Mouse (Mus musculus): ENCODE results near the gene Trdn. TPM values are rescaled to one million over a fixed set of nuclear protein-coding genes. Genes with fewer than 3 reads are reported as not detected.

Gene Trdn
- total and polyA plus RNA-seq, 3 experiments, result 0.27 TPM; not detected in 2

DNA sequence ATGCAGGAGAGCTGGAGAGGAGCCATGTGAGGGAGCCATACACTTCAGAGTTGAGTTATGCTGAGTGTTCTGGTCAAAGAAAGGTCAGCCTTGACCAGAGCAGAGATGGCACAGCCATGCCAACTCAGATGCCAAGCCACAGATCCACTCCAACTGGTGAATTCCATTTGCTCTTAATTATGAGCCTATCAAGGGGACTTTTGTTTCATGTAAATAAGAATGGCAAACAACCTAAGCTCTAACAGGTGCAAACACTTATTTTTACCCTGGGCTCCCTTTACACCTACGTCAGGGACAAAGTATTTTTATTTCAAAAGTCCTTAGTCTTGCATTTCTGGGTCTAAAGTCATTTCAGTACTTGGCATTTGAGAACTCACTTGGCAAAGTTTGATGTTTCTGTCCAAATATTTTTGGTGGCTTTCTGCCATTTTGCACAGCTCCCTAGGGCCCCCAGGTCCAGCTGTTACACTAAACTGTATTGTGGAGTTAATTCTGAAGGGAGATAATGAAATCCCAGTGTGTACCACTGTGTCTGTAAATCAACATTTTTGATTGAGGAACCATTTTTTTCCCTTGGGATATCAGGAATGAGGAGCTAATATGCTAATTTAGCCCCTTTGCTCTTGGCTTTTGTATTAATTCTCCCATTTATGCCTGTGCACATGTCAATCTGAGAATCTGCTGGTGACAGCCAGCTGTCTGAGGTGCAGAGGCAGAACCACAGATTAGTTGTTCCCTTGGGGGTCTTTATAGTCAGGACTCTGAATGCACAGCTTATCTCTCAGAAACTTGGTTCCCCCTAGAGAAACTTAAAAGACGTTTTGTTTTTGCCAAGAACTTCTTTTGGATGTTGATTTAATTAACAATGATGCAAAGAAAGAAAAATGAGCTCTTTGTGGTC, 99.6 kb downstream of the Trdn start:
- Histone ChIP-seq H3K9me3 (replicated peaks) (no peaks in the 10 kb centered on the region), H3K4me1 (ENCODE audit: insufficient read depth, low read depth, low read length) (no peaks in the 10 kb centered on the region), H3K27me3 (ENCODE audit: insufficient read depth, low read length) (no peaks in the 10 kb centered on the region), H3K4me3 (ENCODE audit: low read depth, low read length) (no peak overlapping the region), H3K36me3 (replicated peaks) (no peaks in the 10 kb centered on the region)
- no peak for ATAC-seq (ENCODE audit: extremely low read depth, insufficient number of reproducible peaks, low FRiP score, poor library complexity, severe bottlenecking)
- TF ChIP-seq GATA2 (IDR thresholded peaks at IDR 0.05; ENCODE audit: borderline replicate concordance, low read depth, low read length) (no peak), GATA1 (IDR thresholded peaks at IDR 0.05; ENCODE audit: borderline replicate concordance, low read length) (no peak), CTCF (IDR thresholded peaks at IDR 0.05; ENCODE audit: low read depth, low read length) (no peak), POLR2AphosphoS5 (IDR thresholded peaks at IDR 0.05; ENCODE audit: insufficient replicate concordance, low read depth, low read length) (no peak), TAL1 (conservative IDR thresholded peaks at IDR 0.05; ENCODE audit: low read depth, low read length) (no peak)
- no peak for DNase-seq (ENCODE audit: low spot score)

DNA sequence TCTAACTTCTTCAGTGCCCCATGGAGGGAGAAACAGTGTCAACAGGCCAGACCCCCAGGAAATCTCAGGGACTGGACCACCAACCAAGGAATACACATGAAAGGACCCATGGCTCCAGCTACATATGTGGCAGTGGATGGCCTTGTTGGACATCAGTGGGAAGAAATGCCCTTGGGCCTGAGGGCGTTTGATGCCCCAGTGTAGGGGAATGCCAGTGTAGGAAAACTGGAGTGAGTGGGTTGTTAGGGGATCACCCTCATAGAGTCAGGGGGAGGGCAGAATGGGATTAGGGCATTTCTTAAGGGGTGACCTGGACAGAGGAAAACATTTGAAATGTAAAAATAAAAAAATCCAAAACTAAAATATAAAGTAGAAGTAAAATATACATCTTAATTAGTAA, 108.7 kb downstream of the Trdn start:
- H3K27me3 ChIP-seq (ENCODE audit: insufficient read depth, low read length), result no peaks in the 10 kb centered on the region
- no peaks in the 10 kb centered on the region for H3K4me1 ChIP-seq (ENCODE audit: insufficient read depth, low read depth, low read length)
- TF ChIP-seq POLR2AphosphoS5 (IDR thresholded peaks at IDR 0.05; ENCODE audit: insufficient replicate concordance, low read depth, low read length) (no peak), TAL1 (conservative IDR thresholded peaks at IDR 0.05; ENCODE audit: low read depth, low read length) (no peak), GATA2 (IDR thresholded peaks at IDR 0.05; ENCODE audit: borderline replicate concordance, low read depth, low read length) (no peak), GATA1 (IDR thresholded peaks at IDR 0.05; ENCODE audit: borderline replicate concordance, low read length) (no peak), CTCF (IDR thresholded peaks at IDR 0.05; ENCODE audit: low read depth, low read length) (no peak)
- no peaks in the 10 kb centered on the region for H3K9me3 ChIP-seq (replicated peaks)
- ATAC-seq (ENCODE audit: extremely low read depth, insufficient number of reproducible peaks, low FRiP score, poor library complexity, severe bottlenecking) (no peak), DNase-seq (ENCODE audit: low spot score) (no peak)
- H3K4me3 ChIP-seq (ENCODE audit: low read depth, low read length), result no peak overlapping the region
- H3K36me3 ChIP-seq (replicated peaks), result no peaks in the 10 kb centered on the region

DNA sequence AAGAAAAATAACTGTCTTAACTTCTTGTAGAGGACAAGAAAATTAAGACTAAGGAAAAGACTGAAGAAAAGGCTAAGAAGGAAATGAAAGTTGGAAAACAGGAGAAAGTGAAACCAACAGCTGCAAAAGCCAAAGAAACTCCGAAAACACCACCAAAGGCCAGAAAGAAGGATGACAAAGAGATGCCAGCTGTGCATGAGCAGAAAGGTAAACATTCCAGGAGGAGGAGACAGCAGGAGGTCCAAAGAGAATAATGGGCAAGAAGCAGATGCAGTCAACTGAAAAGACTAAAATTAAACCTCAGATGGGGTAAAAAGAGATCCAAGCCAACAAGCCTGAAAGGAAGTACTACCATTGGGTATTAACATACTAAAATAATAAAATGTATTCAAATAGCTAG, 115.6 kb downstream of the Trdn start:
- Histone ChIP-seq H3K27me3 (ENCODE audit: insufficient read depth, low read length) (no peaks in the 10 kb centered on the region), H3K9me3 (replicated peaks) (no peaks in the 10 kb centered on the region), H3K36me3 (replicated peaks) (no peaks in the 10 kb centered on the region), H3K4me3 (ENCODE audit: low read depth, low read length) (no peak overlapping the region), H3K4me1 (ENCODE audit: insufficient read depth, low read depth, low read length) (no peaks in the 10 kb centered on the region)
- DNase-seq (ENCODE audit: low spot score) (no peak), ATAC-seq (ENCODE audit: extremely low read depth, insufficient number of reproducible peaks, low FRiP score, poor library complexity, severe bottlenecking) (no peak)
- no peak for TF ChIP-seq POLR2AphosphoS5 (IDR thresholded peaks at IDR 0.05; ENCODE audit: insufficient replicate concordance, low read depth, low read length)
- TF ChIP-seq CTCF (IDR thresholded peaks at IDR 0.05; ENCODE audit: low read depth, low read length), result no peak
- no peak for TF ChIP-seq GATA1 (IDR thresholded peaks at IDR 0.05; ENCODE audit: borderline replicate concordance, low read length)
- no peak for TF ChIP-seq TAL1 (conservative IDR thresholded peaks at IDR 0.05; ENCODE audit: low read depth, low read length)

DNA sequence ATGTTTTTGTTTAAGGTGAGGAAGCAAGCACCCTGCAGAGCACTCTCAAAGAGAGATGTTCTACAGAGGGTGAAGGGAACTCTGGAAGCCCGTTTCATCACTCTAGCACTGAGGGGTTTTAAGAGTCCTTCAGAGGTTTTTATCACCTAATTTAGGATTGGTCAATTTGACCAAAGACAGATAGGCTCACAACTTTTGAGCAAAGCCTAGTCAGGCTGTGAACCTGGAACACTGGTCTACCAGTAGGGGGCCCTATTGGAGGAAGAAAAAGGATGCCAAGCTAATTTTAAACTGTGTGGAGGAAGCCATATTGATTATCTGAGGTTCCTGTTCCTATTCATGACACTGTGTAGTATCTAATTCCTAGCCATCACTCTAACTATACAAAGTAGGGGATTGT, 117.9 kb downstream of the Trdn start:
- ATAC-seq (ENCODE audit: extremely low read depth, insufficient number of reproducible peaks, low FRiP score, poor library complexity, severe bottlenecking), result no peak
- Histone ChIP-seq H3K4me3 (ENCODE audit: low read depth, low read length) (no peak overlapping the region), H3K9me3 (replicated peaks) (no peaks in the 10 kb centered on the region), H3K4me1 (ENCODE audit: insufficient read depth, low read depth, low read length) (no peaks in the 10 kb centered on the region), H3K27me3 (ENCODE audit: insufficient read depth, low read length) (no peaks in the 10 kb centered on the region), H3K36me3 (replicated peaks) (no peaks in the 10 kb centered on the region)
- no peak for TF ChIP-seq CTCF (IDR thresholded peaks at IDR 0.05; ENCODE audit: low read depth, low read length)
- TF ChIP-seq GATA2 (IDR thresholded peaks at IDR 0.05; ENCODE audit: borderline replicate concordance, low read depth, low read length), result no peak
- no peak for TF ChIP-seq GATA1 (IDR thresholded peaks at IDR 0.05; ENCODE audit: borderline replicate concordance, low read length)
- TF ChIP-seq TAL1 (conservative IDR thresholded peaks at IDR 0.05; ENCODE audit: low read depth, low read length), result no peak
- TF ChIP-seq POLR2AphosphoS5 (IDR thresholded peaks at IDR 0.05; ENCODE audit: insufficient replicate concordance, low read depth, low read length), result no peak
- no peak for DNase-seq (ENCODE audit: low spot score)

DNA sequence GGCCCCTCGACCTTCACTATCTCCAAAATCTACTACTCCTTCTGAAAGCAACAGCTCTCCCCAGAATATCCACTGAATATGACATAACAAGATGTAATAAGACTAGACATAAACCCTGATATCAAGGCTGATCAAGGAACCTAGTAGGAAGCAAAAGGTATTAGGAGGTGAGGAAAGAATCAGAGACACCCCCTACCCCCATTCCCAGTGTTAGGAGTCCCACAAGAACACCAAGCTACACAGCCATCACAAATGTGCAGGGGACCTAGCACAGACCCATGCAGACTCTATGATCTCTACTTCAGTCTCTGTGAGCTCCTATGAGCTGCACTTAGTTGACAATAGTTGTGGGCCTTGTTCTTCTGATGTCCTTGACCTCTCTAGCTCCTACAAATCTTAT, 130.1 kb downstream of the Trdn start:
- TF ChIP-seq CTCF (IDR thresholded peaks at IDR 0.05; ENCODE audit: low read depth, low read length) (no peak), POLR2AphosphoS5 (IDR thresholded peaks at IDR 0.05; ENCODE audit: insufficient replicate concordance, low read depth, low read length) (no peak), GATA2 (IDR thresholded peaks at IDR 0.05; ENCODE audit: borderline replicate concordance, low read depth, low read length) (no peak), TAL1 (conservative IDR thresholded peaks at IDR 0.05; ENCODE audit: low read depth, low read length) (no peak), GATA1 (IDR thresholded peaks at IDR 0.05; ENCODE audit: borderline replicate concordance, low read length) (no peak)
- H3K9me3 ChIP-seq (replicated peaks), result no peaks in the 10 kb centered on the region
- H3K4me3 ChIP-seq (ENCODE audit: low read depth, low read length), result no peak overlapping the region
- no peaks in the 10 kb centered on the region for H3K27me3 ChIP-seq (ENCODE audit: insufficient read depth, low read length)
- no peak for DNase-seq (ENCODE audit: low spot score)
- no peak for ATAC-seq (ENCODE audit: extremely low read depth, insufficient number of reproducible peaks, low FRiP score, poor library complexity, severe bottlenecking)
- H3K36me3 ChIP-seq (replicated peaks), result no peaks in the 10 kb centered on the region
- no peaks in the 10 kb centered on the region for H3K4me1 ChIP-seq (ENCODE audit: insufficient read depth, low read depth, low read length)

DNA sequence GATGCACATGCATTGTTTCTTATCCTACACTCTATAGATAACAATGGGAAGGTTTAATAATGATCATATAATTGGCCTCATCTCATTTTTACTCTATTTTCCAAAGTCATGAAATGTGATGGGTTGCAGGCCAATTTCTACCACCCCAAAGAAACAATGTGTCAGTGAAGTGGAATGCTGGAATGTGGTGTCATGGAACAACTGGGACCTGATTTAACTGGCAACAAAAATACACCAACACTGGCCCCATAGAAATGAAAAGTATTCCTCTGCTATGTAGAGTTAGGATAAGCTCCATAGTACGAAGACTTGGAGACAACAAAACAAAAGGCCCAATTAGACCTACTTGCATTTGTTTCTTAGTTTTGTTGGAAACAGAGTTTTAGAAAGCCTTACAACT, 173.6 kb downstream of the Trdn start:
- Histone ChIP-seq H3K9me3 (replicated peaks) (no peaks in the 10 kb centered on the region), H3K4me3 (ENCODE audit: low read depth, low read length) (no peak overlapping the region), H3K27me3 (ENCODE audit: insufficient read depth, low read length) (no peaks in the 10 kb centered on the region), H3K4me1 (ENCODE audit: insufficient read depth, low read depth, low read length) (no peaks in the 10 kb centered on the region), H3K36me3 (replicated peaks) (no peaks in the 10 kb centered on the region)
- DNase-seq (ENCODE audit: low spot score), result no peak
- no peak for TF ChIP-seq CTCF (IDR thresholded peaks at IDR 0.05; ENCODE audit: low read depth, low read length)
- no peak for TF ChIP-seq GATA1 (IDR thresholded peaks at IDR 0.05; ENCODE audit: borderline replicate concordance, low read length)
- TF ChIP-seq POLR2AphosphoS5 (IDR thresholded peaks at IDR 0.05; ENCODE audit: insufficient replicate concordance, low read depth, low read length), result no peak
- no peak for TF ChIP-seq TAL1 (conservative IDR thresholded peaks at IDR 0.05; ENCODE audit: low read depth, low read length)
- TF ChIP-seq GATA2 (IDR thresholded peaks at IDR 0.05; ENCODE audit: borderline replicate concordance, low read depth, low read length), result no peak
- no peak for ATAC-seq (ENCODE audit: extremely low read depth, insufficient number of reproducible peaks, low FRiP score, poor library complexity, severe bottlenecking)

All from G1E (cell line).